Mouse (Mus musculus): ENCODE measurements around the gene Apoa2.

DNA sequence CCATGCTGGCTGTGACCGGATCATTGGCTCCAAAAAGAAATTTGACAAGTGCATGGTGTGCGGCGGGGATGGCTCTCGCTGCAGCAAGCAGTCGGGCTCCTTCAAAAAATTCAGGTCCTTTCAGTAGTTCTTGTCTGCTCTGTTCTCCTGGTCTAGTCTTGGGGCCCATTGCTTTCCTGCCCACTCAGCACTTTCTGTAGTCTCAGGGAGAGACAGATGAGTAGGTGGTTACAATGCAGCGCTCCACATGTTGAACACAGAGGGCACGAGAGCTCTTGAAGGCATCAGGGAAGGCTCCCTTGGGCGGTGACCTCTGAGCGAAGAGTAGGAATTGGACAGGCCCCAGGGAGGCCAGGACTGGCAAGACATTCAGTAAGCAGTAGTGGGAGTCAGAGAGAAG, 32.9 kb downstream of the Apoa2 start:
- TF ChIP-seq CTCF (IDR thresholded peaks at IDR 0.05; ENCODE audit: control insufficient read depth, insufficient read depth, insufficient read length) (no peak), MAX (IDR thresholded peaks at IDR 0.05) (no peak), USF1 (IDR thresholded peaks at IDR 0.05; ENCODE audit: low read depth) (no peak), MYOG (IDR thresholded peaks at IDR 0.05; ENCODE audit: control insufficient read depth, extremely low read depth, insufficient read length) (no peak)
